Mouse (Mus musculus): ENCODE measurements around the gene Twf2.

DNA sequence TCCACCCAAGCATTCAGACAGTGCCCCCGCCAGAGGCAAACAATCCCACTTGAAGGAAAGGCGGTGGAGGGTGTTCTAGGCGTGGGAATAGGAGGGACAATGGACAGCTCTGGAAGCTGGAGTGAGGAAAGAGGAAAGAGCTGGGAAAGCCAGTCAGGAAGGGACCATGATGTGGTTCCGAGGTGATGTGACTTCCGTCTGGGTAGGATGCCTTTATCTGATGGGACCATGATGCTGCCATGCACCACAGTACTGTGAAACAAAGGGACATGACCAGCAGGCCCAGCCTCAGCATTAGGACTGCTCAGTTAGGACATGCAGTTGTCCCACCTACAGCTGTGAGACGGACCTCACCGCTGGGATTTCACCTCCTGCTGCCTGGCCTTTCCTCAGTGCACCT lies 28.3 kb downstream of the Twf2 start:
- TF ChIP-seq EP300 (IDR thresholded peaks at IDR 0.05; ENCODE audit: low read depth) (no peak), CTCF (IDR thresholded peaks at IDR 0.05; ENCODE audit: low read depth) (no peak)
